Mouse (Mus musculus) forebrain, embryonic 11.5 days (tissue): ENCODE results near the gene Ppt2. TPM values are rescaled to one million over a fixed set of nuclear protein-coding genes. Genes with fewer than 3 reads are reported as not detected.

Experiments used
- ATAC-seq: fragments of 200-750 bp; cut with Nextera tagmentation; replicated peaks from 2 replicates; pipeline ENCODE4 v1.8.0; 2017; ENCODE audit warnings: moderate TSS enrichment; ENCODE audit not compliant: low FRiP score
- DNase-seq: peaks from one replicate; pipeline ENCODE4 v3.0.0-alpha.2; 2017; ENCODE audit warnings: low spot score
- H3K27ac ChIP-seq: fragments of 300-500 bp; sonication (generic); 2 replicates; pipeline ENCODE4 v1.5.1; 2014; ENCODE audit warnings: low read depth, low read length
- H3K27me3 ChIP-seq: fragments of 300-500 bp; sonication (generic); 2 replicates; pipeline ENCODE4 v1.6.1; 2014; ENCODE audit warnings: mild to moderate bottlenecking, low read length, mixed read lengths; ENCODE audit not compliant: control insufficient read depth, insufficient read depth
- H3K36me3 ChIP-seq: fragments of 300-500 bp; sonication (generic); 2 replicates; pipeline ENCODE4 v1.6.1; 2014; ENCODE audit warnings: mild to moderate bottlenecking, low read length, moderate library complexity, mixed read lengths; ENCODE audit not compliant: control insufficient read depth, insufficient read depth
- H3K4me1 ChIP-seq: fragments of 300-500 bp; sonication (generic); replicated peaks from 2 replicates; pipeline ENCODE4 v1.6.1; 2014; ENCODE audit warnings: low read length, mixed read lengths; ENCODE audit not compliant: control insufficient read depth, insufficient read depth
- H3K4me2 ChIP-seq: fragments of 300-500 bp; sonication (generic); 2 replicates; pipeline ENCODE4 v1.6.1; 2014; ENCODE audit warnings: low read depth, mild to moderate bottlenecking, low read length, moderate library complexity, mixed read lengths; ENCODE audit not compliant: severe bottlenecking
- H3K4me3 ChIP-seq: fragments of 300-500 bp; sonication (generic); 2 replicates; pipeline ENCODE4 v1.5.1; 2014; ENCODE audit warnings: low read depth, low read length
- H3K9ac ChIP-seq: fragments of 300-500 bp; sonication (generic); 2 replicates; pipeline ENCODE4 v1.6.1; 2014; ENCODE audit warnings: low read length
- H3K9me3 ChIP-seq: fragments of 300-500 bp; sonication (generic); 2 replicates; pipeline ENCODE4 v1.6.1; 2016; ENCODE audit warnings: low read length, mixed read lengths; ENCODE audit not compliant: control insufficient read depth
- whole genome bisulfite sequencing: fragments of 180-500 bp; shearing (Covaris S2); extraction: QIAGEN DNeasy Blood & Tissue Kit; methylation state at CpG from one replicate; pipeline ENCODE4 v1.1.7; 2014; 5-methylcytosine and 5-hydroxymethylcytosine counted together
- polyA plus RNA-seq: library from polyadenylated mRNA; unstranded; fragments of >200 nt; fragmentation: Nextera tagmentation; extraction: Ambion mirVana; gene quantifications from 2 replicates; pipeline ENCODE4 v1.2.1, GENCODE M21; 2014

Ppt2 gene
- polyA plus RNA-seq, 1 experiment from 2014 or later = 26.4 TPM

DNA sequence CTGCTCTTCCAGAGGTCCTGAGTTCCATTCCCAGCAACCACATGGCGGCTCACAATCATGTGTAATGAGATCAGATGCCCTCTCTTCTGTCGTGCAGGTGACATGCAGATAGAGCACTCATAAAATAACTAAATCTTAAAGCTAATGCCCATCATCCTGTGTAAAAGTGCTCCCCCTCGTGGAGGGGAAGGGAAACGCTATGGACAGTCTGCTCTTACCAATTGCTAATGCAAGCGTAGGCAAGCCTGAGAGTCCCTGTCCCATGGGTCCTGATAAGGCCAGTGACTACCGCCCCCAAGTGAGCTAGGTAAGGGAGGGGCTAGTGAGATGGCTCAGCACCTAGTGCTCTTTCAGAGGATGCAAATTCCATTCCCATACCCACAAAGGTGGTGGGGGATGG lies 9.3 kb downstream of the Ppt2 start:
- no peaks in the 10 kb centered on the region; the same call in 1 of the 2 replicates for H3K36me3 ChIP-seq

DNA sequence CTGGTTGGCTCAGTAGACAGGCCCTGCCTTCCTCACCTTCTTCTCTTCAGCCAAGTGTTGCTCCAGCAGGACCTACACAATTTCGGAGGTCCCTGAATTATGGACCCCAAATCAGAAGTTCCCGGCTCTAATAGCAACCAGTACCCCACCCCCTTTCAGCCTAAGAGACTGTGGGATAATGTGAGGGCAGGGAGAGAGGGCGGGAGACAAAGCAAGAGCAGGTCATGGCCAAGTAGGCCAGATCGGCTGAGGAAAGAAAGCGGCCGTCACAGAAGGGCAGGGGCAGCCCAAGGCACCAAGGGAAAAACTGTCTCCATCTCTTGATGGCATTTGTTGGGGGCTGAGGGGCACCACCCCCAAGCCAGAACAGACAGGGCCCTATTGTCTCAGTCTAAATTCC lies 12.4 kb downstream of the Ppt2 start, which contains the start of gene Egfl8:
Egfl8 (minus strand) TSS at position 101 of the 400 bp plus-strand sequence.
- H3K27ac ChIP-seq = no peak within 1 kb of the TSS
- H3K27me3 ChIP-seq = no peaks in the 10 kb centered on the region
- no peak within 1 kb of the TSS for H3K9ac ChIP-seq
- no peak within 1 kb of the TSS for H3K4me3 ChIP-seq
- no peaks in the 10 kb centered on the region for H3K9me3 ChIP-seq
- DNase-seq = no peak
- no peaks in the 10 kb centered on the region for H3K4me1 ChIP-seq
- 64% methylated on average over 6 of the region's 6 CpGs for WGBS
- no peak within 1 kb of the TSS for H3K4me2 ChIP-seq
- ATAC-seq = no peak
- H3K36me3 ChIP-seq = peaks cover 12% of the 10 kb centered on the region; the same call in 1 of the 2 replicates

More for the DNA sequence above, 9.3 kb downstream of the Ppt2 start:
- no peak overlapping the region for H3K4me2 ChIP-seq
- H3K9ac ChIP-seq = no peak overlapping the region
- ATAC-seq = 0 out of 2 replicates have a peak, but pooled peaks have one; percentile 7
- DNase-seq = peak; percentile 82
- WGBS = 17% methylated on average over 6 of the region's 6 CpGs
- H3K4me3 ChIP-seq = no peak overlapping the region
- H3K27me3 ChIP-seq = no peaks in the 10 kb centered on the region
- H3K27ac ChIP-seq = no peak overlapping the region
- no peaks in the 10 kb centered on the region for H3K9me3 ChIP-seq
- no peaks in the 10 kb centered on the region for H3K4me1 ChIP-seq

DNA sequence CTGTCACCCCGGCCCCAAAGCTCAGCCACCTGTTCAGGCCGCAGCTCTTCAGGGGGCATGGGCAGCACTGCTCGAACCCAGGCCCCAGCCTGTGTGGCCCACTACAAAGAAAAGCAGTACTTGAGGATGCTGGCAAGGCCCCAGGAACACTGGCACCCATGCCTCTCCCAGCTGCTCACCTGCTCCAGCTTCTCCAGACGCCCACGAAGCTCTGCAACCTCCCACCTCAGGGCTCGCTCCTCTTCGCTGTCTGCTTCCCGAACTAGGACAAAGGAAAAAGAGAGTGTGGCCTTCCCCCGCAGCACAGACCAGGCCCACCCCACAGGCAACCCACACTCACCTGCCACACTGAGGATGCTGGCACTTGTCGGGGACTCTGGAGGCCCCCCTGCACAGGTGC lies 14.5 kb downstream of the Ppt2 start:
- Histone ChIP-seq H3K27me3 (no peaks in the 10 kb centered on the region), H3K9ac (no peak overlapping the region), H3K27ac (no peak overlapping the region), H3K4me2 (no peak overlapping the region), H3K9me3 (no peaks in the 10 kb centered on the region), H3K4me1 (no peaks in the 10 kb centered on the region), H3K36me3 (peaks cover 14% of the 10 kb centered on the region; the same call in 1 of the 2 replicates), H3K4me3 (no peak overlapping the region)
- 87% methylated on average over 10 of the region's 10 CpGs for WGBS
- DNase-seq = no peak
- ATAC-seq = no peak

DNA sequence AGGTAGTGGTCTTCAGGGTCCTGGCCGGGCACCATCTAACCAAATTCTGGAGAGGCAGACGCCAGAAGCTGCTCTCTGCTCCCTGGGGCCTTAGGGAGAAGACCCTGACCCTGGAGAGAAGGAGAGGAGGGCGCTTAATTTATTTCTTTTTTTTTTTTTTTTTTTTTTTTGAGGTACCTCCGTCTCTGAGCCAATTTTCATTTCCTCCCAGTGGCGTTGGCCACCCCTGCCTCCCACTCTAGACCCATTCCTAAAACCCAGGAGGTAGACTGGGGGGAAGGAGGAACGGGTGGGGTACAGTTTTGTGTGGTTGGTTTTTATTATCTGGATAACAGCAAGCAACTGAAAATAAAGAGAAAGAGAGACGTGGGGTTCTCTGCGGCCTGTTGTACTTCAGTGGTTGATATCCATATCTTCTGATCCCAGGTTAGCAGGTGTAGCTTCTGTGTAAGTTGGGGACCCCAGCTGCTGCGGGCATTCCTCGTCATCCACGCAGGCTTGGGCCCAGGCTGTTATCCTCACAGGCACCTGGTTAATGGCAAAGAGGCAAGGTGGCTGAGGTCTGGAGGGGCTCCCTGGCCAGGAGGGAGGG lies 15.2 kb downstream of the Ppt2 start:
- H3K9me3 ChIP-seq = no peaks in the 10 kb centered on the region
- ATAC-seq = no peak
- WGBS = 94% methylated on average over 11 of the region's 11 CpGs

DNA sequence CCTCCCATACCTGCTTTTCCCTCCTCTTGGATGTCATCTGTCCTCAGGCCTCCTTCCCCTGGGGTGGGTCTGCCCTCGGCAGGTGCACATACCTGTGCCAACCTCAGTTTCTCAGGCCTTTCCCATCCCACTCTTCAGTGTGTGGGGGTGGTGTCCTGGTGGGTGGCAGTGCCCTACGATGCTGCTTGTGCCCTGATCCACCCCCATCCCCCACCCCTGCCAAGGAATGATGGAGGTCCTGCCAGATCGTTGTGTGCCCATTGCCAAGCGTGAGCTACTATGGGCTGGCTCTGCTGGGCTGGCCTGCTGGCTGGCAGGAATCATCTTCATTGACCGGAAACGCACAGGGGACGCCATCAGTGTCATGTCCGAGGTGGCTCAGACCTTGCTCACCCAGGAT lies 17.3 kb downstream of the Ppt2 start:
- no peak overlapping the region for H3K4me2 ChIP-seq
- peaks cover 8% of the 10 kb centered on the region; the same call in 1 of the 2 replicates for H3K4me1 ChIP-seq
- no peaks in the 10 kb centered on the region for H3K27me3 ChIP-seq
- no peak for ATAC-seq
- no peak for DNase-seq
- 90% methylated on average over 8 of the region's 8 CpGs for WGBS
- H3K4me3 ChIP-seq = no peak overlapping the region
- peaks cover 14% of the 10 kb centered on the region; the same call in 1 of the 2 replicates for H3K36me3 ChIP-seq
- H3K27ac ChIP-seq = no peak overlapping the region
- no peak overlapping the region for H3K9ac ChIP-seq
- no peaks in the 10 kb centered on the region for H3K9me3 ChIP-seq

More for the DNA sequence above, 15.2 kb downstream of the Ppt2 start:
- H3K4me3 ChIP-seq = no peak overlapping the region
- H3K36me3 ChIP-seq = peaks cover 14% of the 10 kb centered on the region; the same call in 1 of the 2 replicates
- H3K27me3 ChIP-seq = no peaks in the 10 kb centered on the region
- H3K4me2 ChIP-seq = no peak overlapping the region
- no peak overlapping the region for H3K9ac ChIP-seq
- H3K4me1 ChIP-seq = no peaks in the 10 kb centered on the region
- no peak overlapping the region for H3K27ac ChIP-seq
- no peak for DNase-seq

DNA sequence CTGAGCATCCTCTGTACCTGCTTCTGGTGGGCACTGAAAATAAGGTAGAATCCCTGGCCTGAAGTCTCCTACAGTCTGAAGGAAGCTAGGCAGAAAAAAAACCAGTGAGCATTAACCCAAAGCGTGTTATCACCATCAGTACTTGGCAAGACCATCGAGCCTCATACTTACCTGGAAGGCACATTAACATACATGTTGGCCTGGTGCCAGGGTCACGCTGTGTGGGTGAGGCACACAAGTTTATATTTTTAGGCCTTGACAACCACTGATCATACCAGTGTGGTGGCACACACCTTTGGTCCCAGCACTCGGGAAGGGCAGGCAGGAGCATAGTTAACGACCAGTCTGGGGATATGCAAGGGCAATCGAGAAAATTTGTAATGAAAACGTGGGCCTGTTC lies 20.3 kb downstream of the Ppt2 start:
- 91% methylated on average over 7 of the region's 7 CpGs for WGBS
- no peaks in the 10 kb centered on the region for H3K9me3 ChIP-seq
- peaks cover 17% of the 10 kb centered on the region for H3K4me1 ChIP-seq
- H3K27me3 ChIP-seq = no peaks in the 10 kb centered on the region
- no peak overlapping the region; the same call in 1 of the 2 replicates for H3K27ac ChIP-seq
- peaks cover 10% of the 10 kb centered on the region; the same call in 1 of the 2 replicates for H3K36me3 ChIP-seq
- no peak overlapping the region for H3K9ac ChIP-seq
- no peak for ATAC-seq
- DNase-seq = no peak
- H3K4me2 ChIP-seq = no peak overlapping the region
- H3K4me3 ChIP-seq = no peak overlapping the region

DNA sequence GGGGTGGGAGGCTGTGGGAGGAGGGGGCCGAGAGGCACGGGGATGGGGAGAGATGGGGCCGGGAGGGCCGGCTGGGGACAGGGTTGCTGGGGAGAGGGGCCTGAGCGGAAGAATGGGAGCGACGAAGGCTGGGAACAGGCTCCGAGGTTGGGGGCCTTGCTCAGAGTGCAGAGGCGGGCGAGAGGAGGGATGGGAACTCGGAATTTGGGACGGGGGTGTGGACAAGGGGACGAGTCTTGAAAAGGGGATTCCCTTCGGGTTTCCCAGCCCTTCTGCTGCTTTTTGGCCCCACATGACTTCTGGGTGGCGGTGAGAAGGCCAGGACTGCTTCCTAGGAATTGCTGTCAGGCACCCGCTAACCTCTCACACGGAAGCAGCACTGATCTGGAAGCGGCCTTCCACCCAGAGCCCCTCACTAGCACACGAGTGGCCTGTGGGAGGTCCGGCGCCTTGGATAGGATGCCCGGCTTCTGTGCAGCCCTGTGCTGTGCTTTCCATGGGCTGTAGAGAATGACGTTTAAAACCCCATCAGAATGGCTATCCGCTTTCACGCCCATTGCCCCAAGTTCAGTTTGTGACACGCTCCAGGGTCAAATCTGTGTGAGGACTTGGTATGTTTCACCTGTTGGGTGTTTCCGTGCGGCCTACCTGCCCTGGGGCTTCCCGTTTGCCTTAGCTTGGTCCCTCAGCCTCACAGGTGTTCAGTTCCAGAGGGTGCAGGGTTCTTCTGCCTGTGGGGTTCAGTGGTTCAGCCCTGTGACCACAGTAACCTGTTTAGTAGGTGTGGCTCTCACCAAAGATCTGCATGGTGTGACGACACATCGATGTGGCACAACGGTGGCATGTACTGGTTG lies 21.9 kb downstream of the Ppt2 start:
- Histone ChIP-seq H3K4me2 (peak overlapping the region; percentile 97), H3K4me1 (peaks cover 23% of the 10 kb centered on the region), H3K9ac (peak overlapping the region; percentile 94), H3K27me3 (no peaks in the 10 kb centered on the region), H3K9me3 (no peaks in the 10 kb centered on the region), H3K27ac (peak overlapping the region; percentile 75), H3K4me3 (peak overlapping the region; percentile 98), H3K36me3 (peaks cover 6% of the 10 kb centered on the region; the same call in 1 of the 2 replicates)
- 18% methylated on average over 32 of the region's 32 CpGs for WGBS
- no peak for DNase-seq
- no peak for ATAC-seq

DNA sequence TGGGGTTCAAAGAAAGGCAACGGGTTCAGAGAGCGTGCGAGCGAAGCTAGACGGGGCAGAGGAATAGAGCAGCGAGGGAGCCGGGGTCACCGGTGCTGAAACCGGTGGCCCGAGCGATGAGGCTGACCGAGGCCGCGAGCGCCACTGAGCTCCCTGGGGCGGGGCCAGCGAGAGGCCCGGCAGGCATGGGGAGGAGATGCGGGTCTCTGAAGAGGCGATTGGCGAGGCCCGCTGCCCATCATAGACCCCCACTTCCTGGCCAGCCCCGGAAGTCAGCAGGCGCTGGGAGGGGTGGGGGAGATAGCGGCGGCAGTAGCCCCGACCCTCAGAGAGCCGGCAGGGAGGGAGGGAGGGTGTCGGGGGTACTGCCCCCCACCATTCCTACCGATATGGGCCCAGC lies 22.7 kb downstream of the Ppt2 start:
- peaks cover under 1% of the 10 kb centered on the region; the same call in 1 of the 2 replicates for H3K36me3 ChIP-seq
- H3K27me3 ChIP-seq = no peaks in the 10 kb centered on the region
- H3K4me2 ChIP-seq = peak overlapping the region; percentile 97
- peak; percentile 60 for ATAC-seq
- H3K27ac ChIP-seq = peak overlapping the region; percentile 87
- peak overlapping the region; percentile 94 for H3K9ac ChIP-seq
- peak; percentile 97 for DNase-seq
- H3K4me3 ChIP-seq = peak overlapping the region; percentile 98
- 0% methylated on average over 26 of the region's 30 CpGs for WGBS
- H3K9me3 ChIP-seq = no peaks in the 10 kb centered on the region
- H3K4me1 ChIP-seq = peaks cover 23% of the 10 kb centered on the region
